Mouse (Mus musculus) 3134 (cell line): ENCODE results near the gene Bub3.
A peak's percentile ranks its signal among the peaks of the same experiment; 100 is the strongest.

Source experiments
- DNase-seq: peaks from one replicate; pipeline ENCODE4 v3.0.0-alpha.2; 2011; ENCODE audit warnings: low spot score; ENCODE audit not compliant: insufficient read length; ENCODE audit errors: extremely low read depth

The Bub3 gene

DNA sequence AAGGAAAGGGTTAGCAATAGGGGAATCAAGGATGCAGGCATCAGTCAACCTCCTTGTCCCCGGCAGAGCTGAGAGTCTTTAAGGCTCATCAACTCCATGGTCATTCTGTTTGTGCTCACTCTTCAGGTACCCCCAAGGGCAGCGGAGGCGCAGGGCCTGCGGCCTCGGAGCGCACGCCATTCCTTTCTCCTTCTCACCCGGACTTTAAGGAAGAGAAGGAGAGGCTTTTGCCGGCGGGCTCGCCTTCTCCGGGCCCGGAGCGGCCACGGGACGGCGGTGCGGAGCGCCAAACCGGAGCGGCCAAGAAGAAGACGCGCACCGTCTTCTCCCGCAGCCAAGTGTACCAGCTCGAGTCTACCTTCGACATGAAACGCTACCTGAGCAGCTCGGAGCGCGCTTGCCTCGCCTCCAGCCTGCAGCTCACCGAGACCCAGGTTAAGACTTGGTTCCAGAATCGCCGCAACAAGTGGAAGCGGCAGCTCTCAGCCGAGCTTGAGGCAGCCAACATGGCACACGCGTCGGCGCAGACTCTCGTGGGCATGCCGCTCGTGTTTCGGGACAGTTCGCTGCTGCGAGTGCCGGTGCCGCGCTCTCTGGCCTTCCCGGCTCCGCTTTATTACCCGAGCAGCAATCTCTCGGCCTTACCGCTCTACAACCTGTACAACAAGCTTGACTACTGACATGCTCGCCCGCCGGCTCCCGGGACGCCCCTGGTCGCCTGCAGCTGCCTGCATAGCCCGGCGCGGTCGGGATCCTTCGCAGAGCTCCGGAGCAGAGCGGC, 4.5 kb upstream of the Bub3 start:
- DNase-seq = no peak

DNA sequence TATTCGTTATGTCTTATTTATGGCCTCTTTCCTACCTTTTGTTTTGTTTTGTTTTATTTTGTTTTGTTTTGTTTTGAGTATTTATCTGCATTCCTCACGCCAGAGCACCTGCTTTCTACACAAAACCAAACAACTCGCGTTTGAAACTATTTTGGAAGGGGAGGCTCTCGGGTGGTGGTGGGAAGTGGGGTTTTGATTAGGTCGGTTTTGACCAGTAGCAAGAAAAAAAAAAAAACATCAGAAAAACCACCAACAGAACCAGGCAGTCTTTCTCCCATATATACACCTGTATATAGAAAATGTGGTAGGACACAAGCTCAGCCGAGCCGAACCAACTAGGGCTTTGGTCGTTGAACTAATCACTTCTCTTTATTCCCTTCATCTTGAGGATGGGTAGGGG, 3.9 kb upstream of the Bub3 start:
- no peak for DNase-seq

DNA sequence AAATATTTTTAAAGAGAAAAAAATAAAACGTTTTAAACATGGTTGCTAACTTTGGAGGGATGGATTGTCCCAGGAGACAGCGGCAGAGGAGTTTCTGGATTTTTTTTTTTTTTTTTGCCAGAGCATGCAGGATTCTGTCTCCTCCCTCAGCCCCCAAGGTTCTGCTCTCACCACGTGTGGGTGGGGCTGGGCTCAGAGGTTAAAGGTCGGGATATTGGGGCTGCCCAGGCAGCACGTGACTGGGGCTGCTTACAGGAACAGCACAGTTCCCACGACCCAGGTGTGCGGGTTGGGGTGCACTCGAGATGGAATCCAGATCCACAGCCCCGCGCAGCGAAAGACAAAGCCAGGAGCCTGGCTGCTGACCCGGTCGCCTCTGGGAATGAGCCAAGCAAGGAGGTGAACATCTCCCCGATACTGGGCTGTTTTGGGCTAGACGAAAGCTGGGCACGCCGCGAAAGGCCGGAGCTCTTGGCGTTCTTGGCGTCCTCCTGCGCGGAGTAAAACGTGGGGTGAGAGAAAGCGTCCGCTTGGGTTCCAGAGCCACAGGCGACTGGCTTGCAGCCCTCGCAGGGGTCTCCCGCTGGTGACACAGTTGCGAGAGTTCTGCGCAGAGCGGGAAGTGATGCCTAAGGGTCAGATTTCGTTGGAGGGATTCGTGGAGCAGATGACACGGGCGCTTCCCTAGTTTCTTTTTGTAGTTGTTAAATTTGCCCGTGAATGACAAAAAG, 3.3 kb upstream of the Bub3 start:
- no peak for DNase-seq

DNA sequence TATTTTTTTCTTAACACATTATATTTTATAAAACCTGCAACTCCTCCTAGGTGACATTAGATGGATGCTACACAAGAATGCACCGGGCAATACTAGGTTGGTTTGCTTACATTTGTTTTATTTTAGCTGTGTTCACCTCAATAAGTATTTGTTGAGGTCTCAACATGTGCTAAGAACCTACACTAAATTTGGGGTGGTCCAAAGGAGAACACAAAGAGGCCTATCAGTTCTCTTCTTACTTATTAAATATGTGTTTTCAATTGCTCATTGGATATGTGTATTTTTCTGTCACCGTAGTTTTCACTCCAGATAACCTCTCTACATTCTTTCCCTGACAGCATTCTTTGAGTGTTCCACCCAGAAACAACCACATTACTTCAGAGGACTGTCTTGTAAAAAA, 2.3 kb upstream of the Bub3 start:
- no peak for DNase-seq

DNA sequence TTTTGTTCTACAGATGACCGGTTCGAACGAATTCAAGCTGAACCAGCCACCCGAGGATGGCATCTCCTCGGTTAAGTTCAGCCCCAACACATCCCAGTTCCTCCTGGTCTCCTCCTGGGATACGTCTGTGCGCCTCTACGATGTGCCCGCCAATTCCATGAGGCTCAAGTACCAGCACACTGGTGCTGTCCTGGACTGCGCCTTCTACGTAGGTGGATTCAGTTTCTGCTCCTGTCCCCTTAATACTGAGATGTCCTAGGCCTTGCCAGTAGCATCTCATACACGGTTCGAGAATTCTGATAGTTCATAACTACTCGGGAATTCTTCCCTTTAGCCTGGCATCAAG, 648 bp downstream of the Bub3 start:
- no peak for DNase-seq

DNA sequence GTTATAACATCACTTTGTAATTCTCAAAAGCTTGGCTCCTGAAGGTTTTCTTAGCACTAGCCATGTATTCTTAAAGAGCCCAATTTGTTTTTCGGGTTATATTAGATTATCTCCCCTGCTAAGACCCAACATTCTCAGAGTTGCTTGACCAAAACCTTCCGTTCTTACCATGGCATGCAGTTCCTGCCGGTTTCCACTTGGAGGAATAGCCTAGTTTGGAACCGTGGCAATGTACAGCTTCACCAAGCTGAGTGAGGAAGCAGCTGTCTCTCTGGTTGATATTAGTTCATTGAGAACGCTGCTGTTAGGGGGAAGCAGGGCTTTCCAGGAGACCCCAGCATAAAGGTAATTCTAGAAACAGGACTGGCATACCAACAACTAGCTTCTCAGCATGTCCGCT, 15.2 kb downstream of the Bub3 start:
- DNase-seq = no peak

DNA sequence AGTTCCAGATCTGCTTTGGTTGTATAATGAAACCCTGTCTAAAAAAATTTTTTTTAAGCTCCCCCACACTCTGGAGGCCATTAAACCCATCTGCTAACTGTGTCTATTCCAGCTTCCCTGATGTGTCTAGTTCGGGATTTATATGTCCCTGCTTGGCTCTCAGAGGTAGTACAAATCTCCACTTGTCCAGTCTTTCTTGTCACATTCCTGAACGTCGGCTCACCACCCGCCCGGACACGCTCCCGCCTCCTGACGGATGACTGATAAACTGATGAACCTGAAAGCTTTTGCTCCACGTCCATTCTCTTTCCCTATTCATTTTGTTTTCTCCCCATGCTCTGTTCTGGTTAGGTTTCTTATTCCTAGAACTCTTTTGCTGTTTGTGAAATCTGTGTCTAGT, 22.2 kb downstream of the Bub3 start:
- peak; percentile 32 for DNase-seq

DNA sequence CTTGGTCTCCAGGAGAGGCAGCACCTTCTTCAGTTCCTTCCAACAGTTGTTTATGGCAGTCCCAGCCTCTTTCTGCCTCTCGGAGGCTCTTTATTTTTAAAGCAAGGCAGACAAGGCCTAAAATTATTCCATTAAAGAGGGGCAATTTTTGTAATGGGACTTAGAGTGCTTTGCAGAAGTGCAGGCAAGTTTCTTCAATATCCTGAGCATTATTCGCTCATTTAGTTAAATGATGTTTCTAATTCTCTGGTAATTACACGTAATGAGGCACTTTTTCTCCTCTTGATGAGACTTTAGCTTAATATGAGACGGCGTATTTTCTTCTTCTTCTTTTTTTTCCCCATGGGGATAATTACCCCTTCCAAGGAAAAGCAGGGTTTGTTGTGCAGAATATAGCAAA, 25.5 kb downstream of the Bub3 start:
- no peak for DNase-seq

DNA sequence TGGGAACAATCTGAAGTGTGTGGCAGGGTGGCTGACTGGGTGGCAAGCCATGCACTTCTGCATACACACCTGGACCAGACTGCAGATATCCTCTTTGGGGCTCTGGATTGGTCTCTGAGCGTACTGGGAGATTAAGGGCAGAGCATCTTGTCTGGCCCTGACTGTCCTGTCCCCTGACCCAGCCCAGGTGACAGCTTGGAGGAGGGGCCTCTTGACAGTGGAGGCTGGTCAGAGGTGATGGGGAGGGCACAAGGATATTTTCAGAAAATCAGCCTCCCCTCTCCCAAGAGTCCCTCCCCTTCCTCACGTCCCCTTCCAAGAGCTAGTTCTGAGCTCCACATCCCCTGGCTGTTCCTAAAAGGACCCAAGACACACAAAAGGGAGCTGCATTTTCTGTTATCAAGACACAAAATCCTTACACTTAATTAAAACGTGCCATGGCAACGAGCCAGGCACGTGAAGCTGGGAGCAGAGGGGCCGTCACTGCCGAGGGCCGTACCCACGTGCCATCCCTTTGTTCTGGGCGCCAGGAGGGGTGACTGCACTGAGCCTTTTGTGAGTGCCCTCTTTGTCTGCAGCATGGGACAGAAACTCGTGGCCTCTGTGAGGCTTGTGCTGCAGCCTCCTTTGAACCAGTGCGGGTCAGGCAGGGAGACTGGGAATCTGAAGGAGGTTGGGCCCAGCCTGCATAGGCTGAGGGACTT, 37.9 kb downstream of the Bub3 start:
- DNase-seq = no peak

DNA sequence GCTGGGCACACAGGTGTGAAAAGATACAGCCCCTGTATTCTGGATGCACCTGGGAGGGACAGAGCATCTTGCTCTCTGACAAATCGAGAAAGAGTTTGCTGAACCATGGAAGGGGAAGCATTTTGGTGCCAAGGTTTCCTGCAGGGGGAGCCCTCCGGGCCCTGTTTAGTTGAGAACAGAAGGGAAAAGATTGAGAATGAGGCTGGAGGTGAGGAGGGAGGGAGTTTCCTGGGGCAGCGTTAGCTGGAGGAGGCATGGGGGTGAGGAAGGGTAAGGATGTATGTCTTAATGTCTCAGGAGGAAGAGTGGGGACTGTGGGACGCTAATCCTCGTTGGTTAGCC, 38.4 kb downstream of the Bub3 start:
- no peak for DNase-seq

DNA sequence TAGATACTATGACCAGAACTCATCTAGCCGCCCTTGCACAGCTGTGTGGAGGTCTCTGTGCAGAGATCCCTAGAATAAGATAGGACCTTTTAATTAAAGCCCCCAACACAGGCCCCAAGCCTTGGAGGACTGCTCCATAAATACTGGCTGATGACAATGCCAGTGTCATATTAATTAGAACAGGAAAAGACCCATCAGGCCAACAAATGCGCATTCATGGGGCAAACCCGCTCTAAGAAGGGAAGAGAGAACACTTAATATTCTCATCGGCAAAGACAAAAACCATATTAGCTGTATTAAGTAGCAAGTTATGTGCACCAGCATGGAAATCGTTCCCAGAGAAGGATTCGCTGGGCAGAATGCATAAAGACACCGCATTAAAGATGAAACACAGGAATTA, 42.1 kb downstream of the Bub3 start:
- no peak for DNase-seq

DNA sequence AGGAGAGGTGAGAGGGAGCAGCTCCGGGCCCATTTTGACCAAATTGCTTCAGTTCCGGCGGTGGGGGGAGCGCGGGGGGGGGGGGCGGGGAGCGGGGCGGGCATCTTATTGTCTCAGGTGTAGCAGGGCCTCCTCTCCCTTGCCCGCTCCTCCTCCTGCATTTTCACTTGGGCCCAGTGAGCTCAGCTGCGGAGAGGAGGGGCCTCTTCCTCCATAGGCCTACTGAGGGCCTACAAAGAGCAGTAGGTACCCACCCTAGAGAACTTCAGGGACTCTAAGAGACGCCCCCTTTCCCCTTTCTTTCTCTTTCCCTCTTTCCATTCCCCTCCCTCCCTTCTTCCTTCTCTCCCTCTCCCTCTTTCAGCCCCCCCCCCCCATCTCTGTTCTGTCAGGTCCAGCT, 43.2 kb downstream of the Bub3 start:
- DNase-seq = no peak

DNA sequence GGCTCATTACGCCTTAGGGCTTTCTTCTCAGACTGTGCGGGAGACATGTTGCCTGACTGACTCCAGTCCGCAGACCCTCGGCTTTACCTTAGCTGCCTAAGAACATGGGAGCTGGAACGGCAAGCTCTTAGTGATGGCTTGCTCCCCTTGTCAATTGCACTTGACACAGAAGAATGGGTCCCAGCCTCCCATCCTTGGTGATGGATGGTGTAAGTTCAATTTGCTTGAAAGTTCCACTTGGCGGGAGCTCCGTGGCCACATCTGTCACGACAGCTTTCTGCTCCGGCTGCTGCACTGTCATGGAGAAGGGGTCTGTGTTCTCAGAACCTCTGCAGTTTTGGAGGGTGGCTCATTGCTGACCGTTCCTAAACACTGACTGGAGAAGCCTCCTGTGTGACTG, 44.9 kb downstream of the Bub3 start:
- DNase-seq = no peak

DNA sequence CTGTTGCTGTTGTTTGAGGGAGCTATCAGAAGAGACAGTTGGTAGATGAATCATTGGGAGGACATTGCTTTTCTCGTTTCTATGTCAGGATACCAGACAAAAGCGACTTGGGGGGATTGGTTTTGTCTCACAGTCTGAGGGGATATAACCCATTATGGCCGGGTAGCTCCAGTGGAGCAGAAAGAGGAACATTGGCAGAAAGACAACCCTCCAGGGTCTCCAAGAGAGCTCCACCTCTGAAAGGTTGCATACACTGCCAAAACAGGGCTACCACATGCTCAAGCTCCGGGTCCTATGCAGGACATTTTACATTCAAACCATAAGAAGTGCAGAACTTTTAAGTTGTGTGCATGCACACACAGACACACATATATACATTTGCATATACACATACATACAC, 45.5 kb downstream of the Bub3 start:
- DNase-seq = no peak

DNA sequence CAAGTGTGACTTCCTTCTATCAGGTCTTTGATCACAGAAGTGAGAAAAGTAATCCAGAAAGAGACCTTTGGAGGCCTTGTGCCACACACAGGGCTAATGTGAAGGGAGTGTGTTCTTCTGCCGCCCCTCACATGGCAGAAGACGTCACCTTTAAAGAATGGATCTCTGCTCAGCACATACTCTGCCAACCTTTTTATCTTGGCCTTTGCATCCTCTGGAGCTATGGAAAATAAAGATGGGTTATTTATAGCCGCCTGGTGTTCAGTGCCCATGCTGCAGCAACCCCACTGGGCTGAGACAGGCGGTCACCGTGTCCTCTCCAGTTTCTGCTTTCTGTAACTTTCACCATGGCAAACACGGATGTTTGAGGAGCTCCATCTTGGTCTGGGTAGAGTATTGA, 48.0 kb downstream of the Bub3 start:
- DNase-seq = no peak

DNA sequence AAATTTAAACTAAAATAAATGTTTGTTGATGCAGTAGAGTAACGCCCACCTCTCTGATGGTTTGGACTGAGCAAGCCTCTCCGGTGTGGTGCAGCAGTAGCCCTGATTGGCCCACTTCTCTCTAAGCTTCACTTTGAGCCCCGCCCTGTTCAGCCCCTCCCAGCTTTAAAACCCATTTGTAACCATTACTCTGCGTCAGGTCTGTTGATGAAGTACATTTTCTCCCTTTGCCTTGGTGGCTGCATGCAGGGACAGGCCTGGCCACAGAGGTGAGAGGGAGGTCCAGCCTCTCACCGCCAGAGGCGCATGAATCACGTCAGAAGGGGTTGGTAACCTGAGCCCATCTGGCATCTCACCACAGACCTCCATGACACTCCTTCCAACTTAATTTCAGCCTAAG, 49.7 kb downstream of the Bub3 start:
- DNase-seq = no peak
